Mouse (Mus musculus): ENCODE data around the gene Ptpn21. TPM values are rescaled to one million over a fixed set of nuclear protein-coding genes. Genes with fewer than 3 reads are reported as not detected.

Ptpn21 gene
- polyA plus RNA-seq (2012; ENCODE audit: insufficient read depth, insufficient read length, missing spikeins) = 4.4 and 6.0 TPM in 2 replicates

GRCm38 (mm10) chr12:98736951-98737800 lies at the start of gene Ptpn21:
TSS of gene Ptpn21 (minus strand) at chr12:98737405.
- Histone ChIP-seq H3K4me3 (ENCODE audit: insufficient read depth, low read length) (peak within 1 kb of the TSS; percentile 68), H3K4me1 (ENCODE audit: control insufficient read depth, insufficient read depth, low read length) (peaks cover 16% of the 10 kb centered on the region), H3K27ac (ENCODE audit: insufficient read depth, low read depth, low read length) (peak within 1 kb of the TSS; percentile 36; the same call in 1 of the 2 replicates)
- TF ChIP-seq CTCF (IDR thresholded peaks at IDR 0.05; ENCODE audit: low read depth, low read length) = no peak

- Histone ChIP-seq H3K27ac (ENCODE audit: insufficient read depth, low read depth, low read length) (0 out of 2 replicates have a peak overlapping the region, but pooled peaks have one; percentile 0), H3K4me1 (ENCODE audit: control insufficient read depth, insufficient read depth, low read length) (peaks cover 5% of the 10 kb centered on the region), H3K4me3 (ENCODE audit: insufficient read depth, low read length) (no peak overlapping the region)
- TF ChIP-seq POLR2A (IDR thresholded peaks at IDR 0.05; ENCODE audit: borderline replicate concordance, low read depth, low read length) = no peak
These were observed 47.0 kb upstream of the Ptpn21 start for GRCm38 (mm10) chr12:98784251-98784650.

- H3K27ac ChIP-seq (ENCODE audit: insufficient read depth, low read depth, low read length) = no peak overlapping the region
- H3K4me1 ChIP-seq (ENCODE audit: control insufficient read depth, insufficient read depth, low read length) = peaks cover 18% of the 10 kb centered on the region
- no peak overlapping the region for H3K4me3 ChIP-seq (ENCODE audit: insufficient read depth, low read length)
- TF ChIP-seq CTCF (IDR thresholded peaks at IDR 0.05; ENCODE audit: low read depth, low read length) (0 out of 2 replicates have a peak, but pooled peaks have one; percentile 13), POLR2A (IDR thresholded peaks at IDR 0.05; ENCODE audit: borderline replicate concordance, low read depth, low read length) (no peak)
These were observed 41.9 kb upstream of the Ptpn21 start for GRCm38 (mm10) chr12:98779148-98779547.

- H3K27ac ChIP-seq (ENCODE audit: insufficient read depth, low read depth, low read length) = 0 out of 2 replicates have a peak overlapping the region, but pooled peaks have one; percentile 7
- TF ChIP-seq POLR2A (IDR thresholded peaks at IDR 0.05; ENCODE audit: borderline replicate concordance, low read depth, low read length) (no peak), CTCF (IDR thresholded peaks at IDR 0.05; ENCODE audit: low read depth, low read length) (no peak)
- H3K4me1 ChIP-seq (ENCODE audit: control insufficient read depth, insufficient read depth, low read length) = peaks cover 22% of the 10 kb centered on the region
- no peak overlapping the region for H3K4me3 ChIP-seq (ENCODE audit: insufficient read depth, low read length)
These were observed 40.3 kb upstream of the Ptpn21 start for GRCm38 (mm10) chr12:98777509-98777908.

- TF ChIP-seq POLR2A (IDR thresholded peaks at IDR 0.05; ENCODE audit: borderline replicate concordance, low read depth, low read length) = no peak
- TF ChIP-seq CTCF (IDR thresholded peaks at IDR 0.05; ENCODE audit: low read depth, low read length) = no peak
- no peak overlapping the region for H3K4me3 ChIP-seq (ENCODE audit: insufficient read depth, low read length)
- H3K27ac ChIP-seq (ENCODE audit: insufficient read depth, low read depth, low read length) = no peak overlapping the region
- H3K4me1 ChIP-seq (ENCODE audit: control insufficient read depth, insufficient read depth, low read length) = no peaks in the 10 kb centered on the region
These were observed 29.0 kb upstream of the Ptpn21 start for GRCm38 (mm10) chr12:98766241-98766640.

- no peak overlapping the region for H3K27ac ChIP-seq (ENCODE audit: insufficient read depth, low read depth, low read length)
- no peak overlapping the region for H3K4me3 ChIP-seq (ENCODE audit: insufficient read depth, low read length)
- peaks cover 6% of the 10 kb centered on the region for H3K4me1 ChIP-seq (ENCODE audit: control insufficient read depth, insufficient read depth, low read length)
- TF ChIP-seq CTCF (IDR thresholded peaks at IDR 0.05; ENCODE audit: low read depth, low read length) (no peak), POLR2A (IDR thresholded peaks at IDR 0.05; ENCODE audit: borderline replicate concordance, low read depth, low read length) (no peak)
These were observed 22.5 kb upstream of the Ptpn21 start for GRCm38 (mm10) chr12:98759700-98760099.

GRCm38 (mm10) chr12:98757636-98758035 lies 20.4 kb upstream of the Ptpn21 start:
- peaks cover 8% of the 10 kb centered on the region for H3K4me1 ChIP-seq (ENCODE audit: control insufficient read depth, insufficient read depth, low read length)
- TF ChIP-seq POLR2A (IDR thresholded peaks at IDR 0.05; ENCODE audit: borderline replicate concordance, low read depth, low read length) = no peak
- TF ChIP-seq CTCF (IDR thresholded peaks at IDR 0.05; ENCODE audit: low read depth, low read length) = no peak
- H3K27ac ChIP-seq (ENCODE audit: insufficient read depth, low read depth, low read length) = no peak overlapping the region
- H3K4me3 ChIP-seq (ENCODE audit: insufficient read depth, low read length) = no peak overlapping the region

GRCm38 (mm10) chr12:98747380-98747753 lies 10.2 kb upstream of the Ptpn21 start:
- Histone ChIP-seq H3K4me1 (ENCODE audit: control insufficient read depth, insufficient read depth, low read length) (peaks cover 11% of the 10 kb centered on the region; the same call in 1 of the 2 replicates), H3K4me3 (ENCODE audit: insufficient read depth, low read length) (peak overlapping the region; percentile 88), H3K27ac (ENCODE audit: insufficient read depth, low read depth, low read length) (peak overlapping the region; percentile 52; the same call in 1 of the 2 replicates)
- no peak for TF ChIP-seq POLR2A (IDR thresholded peaks at IDR 0.05; ENCODE audit: borderline replicate concordance, low read depth, low read length)
- no peak for TF ChIP-seq CTCF (IDR thresholded peaks at IDR 0.05; ENCODE audit: low read depth, low read length)

GRCm38 (mm10) chr12:98746746-98747379 lies 9.7 kb upstream of the Ptpn21 start, which contains the start of gene Zc3h14:
TSS of gene Zc3h14 (plus strand) at chr12:98746964.
- TF ChIP-seq POLR2A (IDR thresholded peaks at IDR 0.05; ENCODE audit: borderline replicate concordance, low read depth, low read length) = no peak
- TF ChIP-seq CTCF (IDR thresholded peaks at IDR 0.05; ENCODE audit: low read depth, low read length) = peak; percentile 75
- H3K4me3 ChIP-seq (ENCODE audit: insufficient read depth, low read length) = peak within 1 kb of the TSS; percentile 88
- peaks cover 11% of the 10 kb centered on the region; the same call in 1 of the 2 replicates for H3K4me1 ChIP-seq (ENCODE audit: control insufficient read depth, insufficient read depth, low read length)
- H3K27ac ChIP-seq (ENCODE audit: insufficient read depth, low read depth, low read length) = peak within 1 kb of the TSS; percentile 52

GRCm38 (mm10) chr12:98746131-98746530 lies 8.9 kb upstream of the Ptpn21 start:
- H3K4me1 ChIP-seq (ENCODE audit: control insufficient read depth, insufficient read depth, low read length) = peaks cover 11% of the 10 kb centered on the region; the same call in 1 of the 2 replicates
- no peak overlapping the region for H3K27ac ChIP-seq (ENCODE audit: insufficient read depth, low read depth, low read length)
- no peak overlapping the region for H3K4me3 ChIP-seq (ENCODE audit: insufficient read depth, low read length)
- TF ChIP-seq POLR2A (IDR thresholded peaks at IDR 0.05; ENCODE audit: borderline replicate concordance, low read depth, low read length) = no peak
- peak; percentile 73 for TF ChIP-seq CTCF (IDR thresholded peaks at IDR 0.05; ENCODE audit: low read depth, low read length)

All from bone marrow macrophage, adult 2 months (primary cell).